Mouse (Mus musculus) gonadal fat pad, adult 2 months (tissue): ENCODE results near the gene Hmgb3. TPM values are rescaled to one million over a fixed set of nuclear protein-coding genes. Genes with fewer than 3 reads are reported as not detected.

Experiments
- DNase-seq: peaks from one replicate; pipeline ENCODE4 v3.0.0-alpha.2; 2012; ENCODE audit warnings: low read depth
- polyA plus RNA-seq: library from polyadenylated mRNA; depleted of rRNA; stranded (reverse); fragments of >200 nt; gene quantifications from 2 replicates; pipeline ENCODE4 v1.2.3, GENCODE M21; 2012; rRNA removed

Gene Hmgb3
- polyA plus RNA-seq, 1 experiment: 34.2 TPM

DNA sequence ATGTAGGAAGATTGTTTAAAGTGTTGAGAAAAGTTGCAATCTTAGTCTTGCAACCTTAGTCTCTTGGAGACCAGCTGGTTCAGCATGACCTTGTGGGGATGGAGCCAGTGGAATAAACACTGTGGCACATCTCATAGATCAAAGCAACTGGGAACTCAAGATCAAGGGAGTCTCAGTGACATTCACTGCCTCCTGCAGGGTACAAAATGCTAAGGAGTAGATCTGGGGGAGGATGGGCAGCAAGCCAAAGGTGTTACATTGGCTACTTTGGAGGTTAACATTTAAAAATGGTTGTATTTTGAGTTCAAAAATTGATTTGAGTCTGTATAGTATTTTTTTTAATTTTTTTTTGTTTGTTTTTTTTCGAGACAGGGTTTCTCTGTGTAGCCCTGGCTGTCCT, 33.5 kb downstream of the Hmgb3 start:
- DNase-seq: no peak

DNA sequence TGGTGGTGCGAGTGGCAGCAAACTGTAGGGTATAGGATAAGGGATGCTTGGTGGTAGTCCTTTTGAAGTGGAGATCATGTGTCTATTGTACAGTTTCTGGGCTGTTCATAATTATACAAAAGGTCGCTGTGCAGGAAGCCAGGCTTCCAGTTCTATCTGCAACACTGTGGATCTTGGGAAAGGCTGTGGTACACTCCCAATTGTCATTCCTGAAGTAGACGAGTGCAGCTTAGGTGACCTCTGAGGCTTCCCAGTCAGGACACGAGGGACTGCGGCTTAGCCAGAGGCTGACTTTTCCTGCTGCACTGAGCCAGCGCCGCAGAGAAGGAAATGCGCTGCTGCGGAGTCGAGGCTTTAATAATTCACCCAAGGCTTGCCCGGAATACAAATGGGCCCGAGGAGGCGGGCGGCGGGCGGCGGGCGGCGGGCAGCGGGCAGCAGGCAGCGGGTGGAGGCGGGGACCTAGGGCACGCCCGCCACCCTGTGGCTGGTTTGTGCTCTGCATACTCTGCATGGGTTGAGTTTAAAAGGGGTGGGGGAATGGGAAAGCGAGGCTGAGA, 45.4 kb downstream of the Hmgb3 start:
- DNase-seq: no peak

Other genes with a start within 250 kb of the Hmgb3 start
- 11.2 and 12.4 TPM in 2 replicates for gene Mtmr1, start 191.2 kb upstream of the Hmgb3 start, polyA plus RNA-seq
- gene Cd99l2, start 63.1 kb upstream of the Hmgb3 start, polyA plus RNA-seq: 29.2 TPM in 2 replicates
- 1.1 and 2.4 TPM in 2 replicates for gene Gpr50, start 107.7 kb downstream of the Hmgb3 start, polyA plus RNA-seq